Mouse (Mus musculus) heart, embryonic 11.5 days (tissue): ENCODE results near the gene Nme7. TPM values are rescaled to one million over a fixed set of nuclear protein-coding genes. Genes with fewer than 3 reads are reported as not detected.
A peak's percentile ranks its signal among the peaks of the same experiment; 100 is the strongest.

Experiments
- ATAC-seq: fragments of 200-750 bp; cut with Nextera tagmentation; replicated peaks from 2 replicates; pipeline ENCODE4 v1.8.0; 2017; ENCODE audit warnings: moderate library complexity; ENCODE audit not compliant: insufficient number of reproducible peaks, low FRiP score, low TSS enrichment
- H3K27ac ChIP-seq: fragments of 300-500 bp; sonication (generic); 2 replicates; pipeline ENCODE4 v1.5.1; 2014; ENCODE audit warnings: mild to moderate bottlenecking, low read depth, low read length
- H3K27me3 ChIP-seq: fragments of 300-500 bp; sonication (generic); 2 replicates; pipeline ENCODE4 v1.6.1; 2014; ENCODE audit warnings: mild to moderate bottlenecking, low read length, mixed read lengths; ENCODE audit not compliant: control insufficient read depth, insufficient read depth
- H3K36me3 ChIP-seq: fragments of 300-500 bp; sonication (generic); 2 replicates; pipeline ENCODE4 v1.6.1; 2014; ENCODE audit warnings: mild to moderate bottlenecking, low read length, moderate library complexity, mixed read lengths; ENCODE audit not compliant: control insufficient read depth, insufficient read depth
- H3K4me1 ChIP-seq: fragments of 300-500 bp; sonication (generic); 2 replicates; pipeline ENCODE4 v1.6.1; 2014; ENCODE audit warnings: low read length; ENCODE audit not compliant: control insufficient read depth, insufficient read depth
- H3K4me2 ChIP-seq: fragments of 300-500 bp; sonication (generic); 2 replicates; pipeline ENCODE4 v1.6.1; 2014; ENCODE audit warnings: mild to moderate bottlenecking, moderate library complexity
- H3K4me3 ChIP-seq: fragments of 300-500 bp; sonication (generic); 2 replicates; pipeline ENCODE4 v1.5.1; 2014; ENCODE audit warnings: low read depth, low read length
- H3K9ac ChIP-seq: fragments of 300-500 bp; sonication (generic); 2 replicates; pipeline ENCODE4 v1.6.1; 2014; ENCODE audit warnings: mild to moderate bottlenecking, low read depth, low read length, moderate library complexity
- H3K9me3 ChIP-seq: fragments of 300-500 bp; sonication (generic); replicated peaks from 2 replicates; pipeline ENCODE4 v1.6.1; 2016; ENCODE audit warnings: low read length; ENCODE audit not compliant: control insufficient read depth
- WGBS: fragments of 180-500 bp; shearing (Covaris S2); extraction: QIAGEN DNeasy Blood & Tissue Kit; methylation state at CpG from one replicate; pipeline ENCODE4 v1.1.7; 2014; ENCODE audit not compliant: insufficient replicate concordance; 5-methylcytosine and 5-hydroxymethylcytosine counted together
- polyA plus RNA-seq: library from polyadenylated mRNA; unstranded; fragments of >200 nt; fragmentation: Nextera tagmentation; extraction: Ambion mirVana; gene quantifications from 2 replicates; pipeline ENCODE4 v1.2.1, GENCODE M21; 2014

The Nme7 gene
- polyA plus RNA-seq, 1 experiment from 2014 or later, result 22.2 TPM

- H3K36me3 ChIP-seq, result no peaks in the 10 kb centered on the region
- no peak overlapping the region for H3K4me2 ChIP-seq
- no peak overlapping the region for H3K4me3 ChIP-seq
- no peaks in the 10 kb centered on the region for H3K27me3 ChIP-seq
- no peaks in the 10 kb centered on the region for H3K4me1 ChIP-seq
- no peak overlapping the region for H3K9ac ChIP-seq
- WGBS, result 68% methylated on average over 9 of the region's 9 CpGs
- ATAC-seq, result no peak
- H3K9me3 ChIP-seq, result no peaks in the 10 kb centered on the region
- no peak overlapping the region for H3K27ac ChIP-seq
Observed at GRCm38 (mm10) chr1:164376761-164377487, 73.0 kb downstream of the Nme7 start.

GRCm38 (mm10) chr1:164383621-164384020 is 79.7 kb downstream of the Nme7 start:
- Histone ChIP-seq H3K27me3 (no peaks in the 10 kb centered on the region), H3K4me3 (no peak overlapping the region), H3K9ac (no peak overlapping the region), H3K4me1 (no peaks in the 10 kb centered on the region), H3K4me2 (no peak overlapping the region), H3K27ac (no peak overlapping the region), H3K9me3 (no peaks in the 10 kb centered on the region), H3K36me3 (no peaks in the 10 kb centered on the region)
- ATAC-seq, result no peak
- 88% methylated on average over 8 of the region's 8 CpGs for WGBS

- Histone ChIP-seq H3K27ac (no peak overlapping the region), H3K4me1 (no peaks in the 10 kb centered on the region), H3K36me3 (no peaks in the 10 kb centered on the region), H3K9me3 (no peaks in the 10 kb centered on the region), H3K27me3 (no peaks in the 10 kb centered on the region), H3K4me3 (no peak overlapping the region), H3K4me2 (no peak overlapping the region), H3K9ac (no peak overlapping the region)
- WGBS, result 88% methylated on average over 10 of the region's 10 CpGs
- ATAC-seq, result no peak
Observed at GRCm38 (mm10) chr1:164384354-164384753, 80.4 kb downstream of the Nme7 start.

GRCm38 (mm10) chr1:164384972-164385371 is 81.1 kb downstream of the Nme7 start:
- WGBS, result 90% methylated on average over 6 of the region's 6 CpGs
- Histone ChIP-seq H3K4me1 (no peaks in the 10 kb centered on the region), H3K4me2 (no peak overlapping the region), H3K4me3 (no peak overlapping the region), H3K9ac (no peak overlapping the region), H3K9me3 (no peaks in the 10 kb centered on the region), H3K36me3 (no peaks in the 10 kb centered on the region), H3K27ac (no peak overlapping the region), H3K27me3 (no peaks in the 10 kb centered on the region)
- no peak for ATAC-seq

- H3K9ac ChIP-seq, result no peak overlapping the region
- H3K27me3 ChIP-seq, result no peaks in the 10 kb centered on the region
- H3K4me2 ChIP-seq, result no peak overlapping the region
- no peaks in the 10 kb centered on the region for H3K36me3 ChIP-seq
- no peak overlapping the region for H3K27ac ChIP-seq
- H3K4me3 ChIP-seq, result no peak overlapping the region
- no peaks in the 10 kb centered on the region for H3K9me3 ChIP-seq
- no peak for ATAC-seq
- H3K4me1 ChIP-seq, result peaks cover 8% of the 10 kb centered on the region; the same call in 1 of the 2 replicates
- 79% methylated on average over 4 of the region's 4 CpGs for WGBS
Observed at GRCm38 (mm10) chr1:164389743-164390142, 85.8 kb downstream of the Nme7 start.

- Histone ChIP-seq H3K36me3 (no peaks in the 10 kb centered on the region), H3K4me2 (no peak overlapping the region), H3K27me3 (no peaks in the 10 kb centered on the region), H3K9me3 (no peaks in the 10 kb centered on the region), H3K4me1 (peaks cover 8% of the 10 kb centered on the region; the same call in 1 of the 2 replicates), H3K9ac (no peak overlapping the region), H3K27ac (peak overlapping the region; percentile 50; the same call in 1 of the 2 replicates), H3K4me3 (no peak overlapping the region)
- ATAC-seq, result no peak
- 31% methylated on average over 3 of the region's 3 CpGs for WGBS
Observed at GRCm38 (mm10) chr1:164392176-164392575, 88.3 kb downstream of the Nme7 start.

GRCm38 (mm10) chr1:164395131-164395780 is 91.3 kb downstream of the Nme7 start:
- H3K4me2 ChIP-seq, result no peak overlapping the region
- no peak overlapping the region for H3K9ac ChIP-seq
- no peak overlapping the region for H3K27ac ChIP-seq
- no peaks in the 10 kb centered on the region for H3K36me3 ChIP-seq
- no peak overlapping the region for H3K4me3 ChIP-seq
- WGBS, result 82% methylated on average over 6 of the region's 6 CpGs
- H3K4me1 ChIP-seq, result peaks cover 8% of the 10 kb centered on the region; the same call in 1 of the 2 replicates
- no peaks in the 10 kb centered on the region for H3K27me3 ChIP-seq
- no peaks in the 10 kb centered on the region for H3K9me3 ChIP-seq
- no peak for ATAC-seq

GRCm38 (mm10) chr1:164397672-164398071 is 93.8 kb downstream of the Nme7 start:
- Histone ChIP-seq H3K36me3 (no peaks in the 10 kb centered on the region), H3K4me2 (no peak overlapping the region), H3K9me3 (no peaks in the 10 kb centered on the region), H3K4me1 (no peaks in the 10 kb centered on the region; the same call in 1 of the 2 replicates), H3K27me3 (no peaks in the 10 kb centered on the region), H3K9ac (no peak overlapping the region), H3K27ac (no peak overlapping the region), H3K4me3 (no peak overlapping the region)
- ATAC-seq, result no peak
- 57% methylated on average over 4 of the region's 4 CpGs for WGBS
